In genomic region chr2:27286971-27287710, GRCm38 (mm10) we compare ENCODE assay signal across 23 mouse cellular contexts. TPM values are rescaled to one million over a fixed set of nuclear protein-coding genes. Genes with fewer than 3 reads are reported as not detected.
DNase-seq lines count a peak whose midpoint lies in the region; ATAC-seq and TF ChIP-seq lines count a peak whose summit lies in the region.
"Had no signal": no experiment of that assay in that cellular context is flagged by ENCODE, and none has a peak within 500 bp of the region (broad histone marks: within the 10 kb centered on the region; RNA-seq: fewer than 3 reads in every experiment).

No protein-coding gene starts in this region.

- H3K36me3 ChIP-seq in limb, embryonic 14.5 days (ENCODE audit: control insufficient read depth, insufficient read depth, low read length): peaks cover 26% of the 10 kb centered on the region
- peaks cover 86% of the 10 kb centered on the region for H3K36me3 ChIP-seq in limb, embryonic 10.5 days
- H3K36me3 ChIP-seq in stomach, embryonic 16.5 days (ENCODE audit: control insufficient read depth, insufficient read depth, low read length): no peaks in the 10 kb centered on the region; the same call in 1 of the 2 replicates

- DNase-seq in adrenal gland, adult (ENCODE audit: inconsistent age in 2 of 2, low spot score in 1 of 2): peak; percentile 72 to 82
- DNase-seq in adrenal gland, postnatal 4 days (ENCODE audit: low spot score in 2 of 2): no peak
- DNase-seq in limb, embryonic 14.5 days (ENCODE audit: low spot score): no peak
- DNase-seq in limb, embryonic 10.5 days (ENCODE audit: low spot score): no peak
- peak; percentile 52 for DNase-seq in adrenal gland, adult 8-10 months
- no peak for DNase-seq in frontal cortex, postnatal 10 days (ENCODE audit: low spot score in 2 of 2)
- no peak for DNase-seq in kidney, adult 8-10 months
- DNase-seq: cerebellum, adult 18-20 months; cerebellum, postnatal 25 days; embryo, embryonic 11 days; kidney, adult 9 months; kidney, postnatal 14 days; liver, embryonic 13.5 days; lung, embryonic 14.5 days; thymus, postnatal 14 days had no signal

- H3K4me1 ChIP-seq in limb, embryonic 14.5 days (ENCODE audit: control insufficient read depth, insufficient read depth, low read length): peaks cover 4% of the 10 kb centered on the region; the same call in 1 of the 2 replicates
- H3K4me1 ChIP-seq in limb, embryonic 10.5 days: peaks cover 11% of the 10 kb centered on the region
- H3K4me1 ChIP-seq in stomach, embryonic 16.5 days (ENCODE audit: control insufficient read depth, insufficient read depth, low read length): peaks cover 6% of the 10 kb centered on the region

- no peaks in the 10 kb centered on the region for H3K9me3 ChIP-seq in limb, embryonic 14.5 days (ENCODE audit: control insufficient read depth, low read length)
- no peaks in the 10 kb centered on the region for H3K9me3 ChIP-seq in limb, embryonic 10.5 days (replicated peaks)
- no peaks in the 10 kb centered on the region for H3K9me3 ChIP-seq in stomach, embryonic 16.5 days (replicated peaks; ENCODE audit: control insufficient read depth, low read length)
- H3K9me3 ChIP-seq: embryonic facial prominence, embryonic 13.5 days; limb, embryonic 12.5 days; liver, embryonic 13.5 days; midbrain, embryonic 13.5 days had no signal

- H3K9ac ChIP-seq in limb, embryonic 14.5 days (ENCODE audit: low read depth, low read length, severe bottlenecking): no peak overlapping the region
- H3K9ac ChIP-seq in stomach, embryonic 16.5 days (ENCODE audit: low read length): 0 out of 2 replicates have a peak overlapping the region, but pooled peaks have one; percentile 11
- H3K9ac ChIP-seq: embryonic facial prominence, embryonic 13.5 days; liver, embryonic 13.5 days; lung, embryonic 14.5 days; midbrain, embryonic 13.5 days had no signal

- H3K4me2 ChIP-seq in limb, embryonic 14.5 days (replicated peaks; ENCODE audit: low read depth, low read length, severe bottlenecking): no peak overlapping the region
- no peak overlapping the region for H3K4me2 ChIP-seq in stomach, embryonic 16.5 days (ENCODE audit: low read depth, low read length)
- H3K4me2 ChIP-seq: embryonic facial prominence, embryonic 13.5 days; heart, embryonic 11.5 days; limb, embryonic 12.5 days; liver, embryonic 13.5 days; lung, embryonic 14.5 days; midbrain, embryonic 13.5 days had no signal

- H3K27me3 ChIP-seq in limb, embryonic 14.5 days (ENCODE audit: control insufficient read depth, insufficient read depth, low read length): no peaks in the 10 kb centered on the region
- no peaks in the 10 kb centered on the region for H3K27me3 ChIP-seq in limb, embryonic 10.5 days (ENCODE audit: low read depth, poor library complexity, severe bottlenecking)
- H3K27me3 ChIP-seq in stomach, embryonic 16.5 days (ENCODE audit: control insufficient read depth, insufficient read depth, low read length): no peaks in the 10 kb centered on the region
- H3K27me3 ChIP-seq: embryonic facial prominence, embryonic 13.5 days; limb, embryonic 12.5 days; liver, embryonic 13.5 days; midbrain, embryonic 13.5 days had no signal

- ATAC-seq in limb, embryonic 14.5 days (ENCODE audit: low FRiP score, low read depth): no peak
- ATAC-seq in stomach, embryonic 16.5 days (ENCODE audit: insufficient read depth, low FRiP score): no peak
- ATAC-seq: CD4-positive, CD25-positive, alpha-beta regulatory T cell, adult 4 months; midbrain, embryonic 13.5 days had no signal

- WGBS in limb, embryonic 14.5 days: 78% methylated on average over 7 of the region's 7 CpGs
- WGBS in limb, embryonic 10.5 days: 84% methylated on average over 7 of the region's 7 CpGs
- WGBS in stomach, embryonic 16.5 days: 75% methylated on average over 7 of the region's 7 CpGs

- no peak overlapping the region for H3K4me3 ChIP-seq in limb, embryonic 14.5 days (replicated peaks; ENCODE audit: low read length)
- H3K4me3 ChIP-seq in limb, embryonic 10.5 days: no peak overlapping the region
- H3K4me3 ChIP-seq in stomach, embryonic 16.5 days (replicated peaks; ENCODE audit: low read length): no peak overlapping the region
- H3K4me3 ChIP-seq: embryonic facial prominence, embryonic 13.5 days; layer of hippocampus, adult 2 months; limb, embryonic 12.5 days; liver, embryonic 13.5 days; midbrain, embryonic 13.5 days had no signal

- TF ChIP-seq POLR2A in limb, embryonic 14.5 days (IDR thresholded peaks at IDR 0.05; ENCODE audit: borderline replicate concordance, extremely low read depth, insufficient read depth, insufficient read length): no peak

- peak overlapping the region; percentile 13; the same call in 1 of the 2 replicates for H3K27ac ChIP-seq in limb, embryonic 14.5 days (replicated peaks; ENCODE audit: low read depth, low read length)
- H3K27ac ChIP-seq in limb, embryonic 10.5 days: no peak overlapping the region
- peak overlapping the region; percentile 10; the same call in 1 of the 2 replicates for H3K27ac ChIP-seq in stomach, embryonic 16.5 days (ENCODE audit: low read length)
- H3K27ac ChIP-seq: embryonic facial prominence, embryonic 13.5 days; layer of hippocampus, adult 2 months; liver, embryonic 13.5 days; midbrain, embryonic 13.5 days had no signal

RNA-seq across cellular contexts. Expression of gene Sardh, which starts 39.0 kb away (rescaled TPM):
- total RNA-seq in adrenal gland, postnatal 4 days (2021): 10 to 100 TPM; 33.3 to 44.3 TPM
- 9.9 and 10.9 TPM in 2 replicates for polyA plus RNA-seq in limb, embryonic 14.5 days (2012; rRNA removed)
- 8.7 and 11.0 TPM in 2 replicates for polyA plus RNA-seq in limb, embryonic 14.5 days (2014; fragmentation: Nextera tagmentation; extraction: Ambion mirVana)
- polyA plus RNA-seq in limb, embryonic 10.5 days (2016; fragmentation: Nextera tagmentation; extraction: Ambion mirVana): 2.5 and 3.1 TPM in 2 replicates
- 10 to 100 TPM in 1 of 4 experiments, 1 to 10 TPM in 3; 8.1 to 11.2 (median 8.8) TPM for total RNA-seq in adrenal gland, adult 8-10 months (2022)
- 18.6 and 19.8 TPM in 2 replicates for polyA plus RNA-seq in stomach, embryonic 16.5 days (2015; fragmentation: Nextera tagmentation; extraction: Ambion mirVana)
- total RNA-seq: hematopoietic stem cell, adult 5-6 weeks had no signal

Comparison
In these comparisons a context has a peak if more than half of its experiments do, and no peak if none do; other contexts are left out.
1. DNase-seq: peak in adrenal gland, adult (2 of 2) and adrenal gland, adult 8-10 months (single experiment); none in adrenal gland, postnatal 4 days (0 of 2), limb, embryonic 14.5 days (single experiment), limb, embryonic 10.5 days (single experiment), frontal cortex, postnatal 10 days (0 of 2) and kidney, adult 8-10 months (0 of 2).